Mouse (Mus musculus) CD4-positive, CD25-positive, alpha-beta regulatory T cell, adult 4 months (primary cell): ENCODE measurements around the gene Samd14. TPM values are rescaled to one million over a fixed set of nuclear protein-coding genes. Genes with fewer than 3 reads are reported as not detected.
"Not testable (repeated sequence)": the region's sequence is repeated elsewhere in the genome, so short reads cannot be mapped to it uniquely, and the experiment has no call there.

Source experiments
- ATAC-seq: one replicate; pipeline ENCODE4 v1.8.0; 2017
- polyA plus RNA-seq, 2 experiments: library from polyadenylated mRNA; unstranded; fragments of 100-300 nt; shearing (Covaris generic); gene quantifications; one replicate each; pipeline ENCODE4 v1.2.1; 2017

Samd14 gene
- polyA plus RNA-seq, 2 experiments from 2014 or later, result 0.87 to 0.94 TPM

GRCm38 (mm10) chr11:95006525-95007219 lies 3.0 kb upstream of the Samd14 start:
- peak; percentile 73 for ATAC-seq

DNA sequence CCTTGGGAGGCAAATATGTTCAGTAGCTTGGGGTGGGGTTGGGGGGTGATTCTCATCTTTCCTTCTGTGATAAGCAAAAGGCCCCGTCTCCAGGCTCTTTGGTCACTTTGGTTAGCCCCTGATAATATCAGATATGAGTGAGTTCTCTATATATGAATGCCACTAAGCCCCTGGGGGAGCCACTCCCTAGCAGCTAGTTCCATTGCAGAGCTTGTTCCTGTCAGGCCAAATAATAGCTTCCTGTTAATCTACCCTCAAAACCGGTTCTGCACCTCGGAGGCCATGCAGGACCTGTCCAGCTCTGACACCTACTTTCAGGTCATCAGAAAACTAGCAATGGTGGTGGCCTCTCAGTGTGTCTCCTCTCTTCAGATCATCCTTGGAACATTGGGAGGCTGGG lies 2.3 kb upstream of the Samd14 start:
- ATAC-seq, result no peak

GRCm38 (mm10) chr11:95008661-95009628 lies 734 bp upstream of the Samd14 start:
- peak; percentile 46 for ATAC-seq

- no peak for ATAC-seq
These were observed 561 bp downstream of the Samd14 start for GRCm38 (mm10) chr11:95010141-95010739.

- ATAC-seq, result not testable (repeated sequence)
These were observed 1.2 kb downstream of the Samd14 start for GRCm38 (mm10) chr11:95010841-95011403.

DNA sequence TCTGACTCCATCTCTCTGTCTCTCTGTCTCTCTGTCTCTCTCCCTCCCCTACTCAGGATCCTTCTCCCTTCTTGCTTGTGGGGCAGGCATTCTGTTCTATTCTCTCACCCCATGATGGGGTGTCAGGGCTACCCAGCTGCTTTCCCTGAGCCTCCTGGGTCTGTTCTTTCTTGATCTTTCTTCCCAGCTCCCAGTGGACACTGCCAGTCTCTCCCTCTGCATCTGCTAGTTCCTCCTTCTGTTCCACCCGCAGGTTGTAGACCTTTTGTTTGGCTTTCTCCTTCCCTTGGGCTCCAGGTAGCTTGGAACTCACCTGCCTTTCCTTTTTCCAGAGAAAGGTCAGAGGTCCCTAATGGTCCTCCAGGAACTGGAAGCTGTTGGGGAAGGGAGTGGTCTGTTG lies 1.7 kb downstream of the Samd14 start:
- ATAC-seq, result no peak

- no peak for ATAC-seq
These were observed 2.4 kb downstream of the Samd14 start for GRCm38 (mm10) chr11:95012075-95012474.

GRCm38 (mm10) chr11:95012487-95012886 lies 2.8 kb downstream of the Samd14 start:
- ATAC-seq, result no peak

DNA sequence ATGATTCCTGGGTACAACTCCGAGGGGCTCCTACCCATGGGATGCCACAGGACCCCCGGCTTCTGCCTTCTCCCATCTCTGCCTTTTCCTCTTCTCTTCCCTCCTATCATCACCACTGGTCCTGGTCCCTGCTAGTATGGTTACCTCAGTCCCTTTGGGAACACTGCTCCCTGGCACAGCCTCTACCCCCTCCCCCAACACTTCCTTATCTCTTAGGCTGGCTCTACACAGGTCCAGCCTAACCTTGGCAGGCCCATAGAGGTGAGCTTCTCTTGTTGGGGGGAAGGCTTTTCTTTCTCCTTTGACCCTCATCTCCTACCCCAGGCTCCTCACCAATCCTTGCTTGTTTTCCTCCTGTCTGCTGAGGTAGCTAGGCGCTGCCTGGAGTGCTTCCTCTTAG lies 5.8 kb downstream of the Samd14 start:
- ATAC-seq, result no peak

DNA sequence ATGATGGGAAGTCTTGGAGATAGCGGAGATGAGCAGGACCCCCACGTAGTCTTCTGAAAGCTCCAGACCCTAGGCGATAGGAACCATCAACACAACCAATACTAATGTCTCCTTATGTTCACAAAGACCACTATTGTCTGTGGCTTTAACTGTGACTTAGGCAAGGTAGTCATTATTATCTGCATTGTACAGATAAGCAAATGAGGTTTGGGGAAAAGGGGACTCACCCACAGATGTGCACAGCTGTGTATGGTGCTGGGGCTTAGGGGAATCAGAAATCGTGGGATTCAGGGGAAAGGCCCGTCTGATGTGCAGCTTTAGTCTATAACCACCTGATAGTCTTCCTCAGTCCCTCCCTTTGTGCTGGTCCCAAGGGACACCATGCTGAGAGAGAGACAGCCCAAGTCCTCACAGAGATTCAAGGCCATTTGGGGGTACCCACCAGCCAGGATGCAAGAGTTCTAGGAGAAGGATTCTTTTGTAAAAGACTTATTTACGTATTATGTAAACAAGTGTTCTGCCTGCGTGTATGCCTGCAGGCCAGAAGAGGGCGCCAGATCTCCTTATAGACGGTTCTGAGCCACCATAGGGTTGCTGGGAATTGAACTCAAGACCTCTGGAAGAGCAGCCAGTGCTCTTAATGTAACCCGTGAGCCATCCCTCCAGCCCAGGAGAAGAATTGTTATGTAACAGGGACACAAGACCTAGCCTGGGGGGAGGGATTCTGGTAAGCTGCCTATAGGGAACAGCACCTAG lies 12.7 kb downstream of the Samd14 start:
- ATAC-seq, result no peak

DNA sequence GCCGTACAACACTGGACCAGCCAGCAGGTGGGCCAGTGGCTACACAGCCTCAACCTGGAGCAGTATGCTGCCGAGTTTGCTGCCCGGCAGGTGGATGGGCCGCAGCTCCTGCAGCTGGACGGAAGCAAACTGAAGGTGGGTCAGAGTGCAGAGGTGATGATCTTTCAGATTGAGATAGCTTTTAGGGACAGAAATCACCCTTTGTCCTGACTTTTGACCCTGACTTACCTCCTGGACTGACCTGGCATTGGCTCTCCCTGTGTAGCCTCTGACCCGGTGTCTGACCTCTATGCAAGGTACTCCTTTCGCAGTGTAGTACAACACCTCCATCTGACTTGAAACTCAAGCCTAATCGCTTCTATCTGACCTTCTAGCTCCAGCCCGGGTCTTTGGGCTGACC lies 13.8 kb downstream of the Samd14 start:
- no peak for ATAC-seq

DNA sequence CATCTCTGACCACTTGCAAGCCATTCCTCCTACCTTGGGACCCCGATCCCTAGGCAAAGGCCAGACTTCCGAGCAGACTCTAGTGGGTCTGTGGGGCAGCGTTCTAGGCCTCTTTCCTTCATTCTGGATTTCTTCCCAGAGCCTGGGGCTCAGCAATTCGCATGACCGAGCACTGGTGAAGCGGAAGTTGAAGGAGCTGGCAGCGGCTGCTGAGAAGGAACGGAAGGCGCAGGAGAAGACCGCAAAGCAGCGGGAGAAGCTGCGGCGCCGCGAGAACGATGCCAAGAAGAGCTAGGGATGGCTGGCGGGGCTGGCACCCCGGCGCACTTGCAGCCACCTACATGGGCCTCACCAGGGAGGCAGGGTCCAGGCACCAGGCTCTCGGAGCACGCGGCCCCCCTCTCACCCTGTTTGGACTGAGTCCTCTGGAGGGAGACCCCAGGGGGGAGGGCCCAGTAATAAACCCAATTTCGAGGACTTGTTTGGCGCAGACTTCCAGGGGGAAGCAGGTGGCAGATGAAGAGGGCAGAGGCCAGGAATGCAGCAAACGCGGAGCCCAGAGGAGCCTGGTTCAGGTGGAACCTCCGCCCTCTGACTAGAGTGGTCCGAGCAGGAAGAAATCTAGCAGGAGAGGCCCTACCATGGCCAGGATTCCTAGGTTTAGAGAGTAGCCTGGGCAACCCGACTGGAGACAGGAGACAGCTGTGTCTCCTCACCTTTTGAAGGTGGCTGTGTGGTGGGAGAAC lies 14.9 kb downstream of the Samd14 start:
- no peak for ATAC-seq

- no peak for ATAC-seq
These were observed 15.7 kb downstream of the Samd14 start for GRCm38 (mm10) chr11:95025227-95026012.

- ATAC-seq, result no peak
These were observed 16.4 kb downstream of the Samd14 start for GRCm38 (mm10) chr11:95026090-95026542.

DNA sequence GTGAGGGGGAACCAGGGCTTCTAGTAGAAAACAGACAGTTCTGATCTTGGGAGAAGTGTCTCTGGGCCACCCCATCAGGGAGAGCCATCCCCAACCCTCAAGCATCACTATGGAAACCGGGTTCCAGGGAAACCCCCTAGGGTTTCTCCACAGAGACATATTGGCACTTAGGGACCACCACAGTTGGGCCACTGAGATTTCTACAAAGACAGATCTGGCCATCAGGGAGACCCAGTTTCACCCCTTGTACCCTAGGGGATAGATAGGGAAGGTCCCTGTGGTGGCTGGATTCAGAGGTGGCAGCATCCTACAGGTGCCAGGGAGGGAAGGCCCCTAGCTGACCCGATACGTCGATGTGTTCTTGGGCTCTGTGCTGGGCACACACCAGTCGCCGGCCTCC lies 17.2 kb downstream of the Samd14 start:
- no peak for ATAC-seq

GRCm38 (mm10) chr11:95027850-95028470 lies 18.3 kb downstream of the Samd14 start:
- no peak for ATAC-seq

- no peak for ATAC-seq
These were observed 23.3 kb downstream of the Samd14 start for GRCm38 (mm10) chr11:95032945-95033344.

DNA sequence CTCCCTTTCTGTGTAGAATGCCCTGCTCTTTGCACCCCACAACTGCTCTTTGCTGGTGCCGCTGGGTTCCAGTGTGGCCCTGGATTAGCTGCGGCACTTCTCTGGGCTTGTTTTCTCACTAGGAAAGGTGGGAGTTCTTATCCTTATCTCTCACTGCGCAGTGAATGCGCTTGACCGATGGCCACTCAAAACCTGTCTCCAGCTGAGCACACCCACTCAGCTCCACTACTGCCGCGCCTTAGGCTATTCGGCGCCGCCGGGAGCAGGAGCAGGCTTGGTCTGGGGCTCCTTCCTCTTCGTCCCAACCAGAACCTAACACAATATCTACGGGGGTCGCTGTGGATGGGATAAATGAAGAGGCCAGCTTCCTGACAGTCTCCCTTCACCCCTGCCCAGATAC lies 23.9 kb downstream of the Samd14 start:
- ATAC-seq, result no peak

DNA sequence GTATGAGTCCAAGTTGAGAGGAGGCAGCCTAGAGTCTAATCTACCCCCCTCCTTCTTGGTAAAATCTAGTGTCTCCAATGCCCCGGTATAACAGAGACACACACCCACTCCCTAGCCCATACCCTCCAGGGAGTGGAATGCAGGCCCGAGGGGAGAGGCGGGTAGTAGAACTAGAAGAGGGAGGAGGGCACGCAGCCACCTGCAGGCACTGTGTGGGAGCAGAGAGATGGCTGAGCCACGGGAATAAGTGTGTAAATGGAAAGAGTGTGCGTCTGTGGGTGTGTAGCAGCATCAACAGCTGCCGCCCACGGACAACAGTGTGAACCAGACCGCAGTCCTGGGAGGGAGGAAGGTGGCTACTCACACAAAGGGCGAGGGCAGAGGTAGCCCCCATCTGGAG lies 25.2 kb downstream of the Samd14 start:
- ATAC-seq, result no peak

DNA sequence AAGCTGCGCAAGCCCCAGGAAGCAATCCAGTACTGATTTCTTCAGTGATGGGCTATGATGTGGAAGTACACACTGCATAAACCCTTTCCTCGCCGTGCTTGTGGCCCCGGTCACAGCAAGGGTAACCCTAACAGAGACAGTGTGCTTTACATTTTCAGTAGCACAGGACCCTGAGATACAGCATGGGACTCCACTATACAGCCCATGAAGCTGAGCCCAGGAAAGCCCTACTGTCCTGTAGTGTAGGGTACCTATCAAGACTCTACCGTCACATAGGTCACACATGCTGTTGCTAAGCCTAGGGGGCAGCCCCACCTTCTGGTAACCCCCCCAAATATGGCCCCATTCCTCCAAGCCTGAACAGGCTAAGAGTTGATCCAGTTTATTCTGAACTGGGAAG lies 26.8 kb downstream of the Samd14 start:
- ATAC-seq, result no peak
